Mouse (Mus musculus): ENCODE measurements at regions not wholly inside any gene's neighbourhood (a gene's known extent, or its start where the extent isn't known, plus 50 kb on each side); places are given as distances from the start of the nearest gene placed in this dataset.

GRCm38 (mm10) chr12:71524156-71524555, 214.5 kb downstream of the Dact1 start:
- no peak for TF ChIP-seq POLR2A (IDR thresholded peaks at IDR 0.05; ENCODE audit: low read depth, low read length)
- no peak for TF ChIP-seq CTCF (IDR thresholded peaks at IDR 0.05; ENCODE audit: extremely low read depth, insufficient read length, insufficient replicate concordance, low read depth, low read length)

All from small intestine, adult 2 months (tissue).